Comparison of ENCODE assay signal across 10 mouse cellular contexts in genomic region chr4:131243744-131244387, GRCm38 (mm10).
A peak's percentile ranks its signal among the peaks of the same experiment; 100 is the strongest.
DNase-seq lines count a peak whose midpoint lies in the region; ATAC-seq and TF ChIP-seq lines count a peak whose summit lies in the region.
"Had no signal": no experiment of that assay in that cellular context is flagged by ENCODE, and none has a peak within 500 bp of the region (broad histone marks: within the 10 kb centered on the region; RNA-seq: fewer than 3 reads in every experiment).

No protein-coding gene starts in this region.

- H3K36me3 ChIP-seq in heart, adult 2 months (ENCODE audit: control insufficient read depth, insufficient read depth, low read length) = no peaks in the 10 kb centered on the region
- no peaks in the 10 kb centered on the region for H3K36me3 ChIP-seq in hindbrain, embryonic 13.5 days
- H3K36me3 ChIP-seq in neural tube, embryonic 15.5 days = no peaks in the 10 kb centered on the region

- TF ChIP-seq EP300 in heart, adult 2 months (IDR thresholded peaks at IDR 0.05; ENCODE audit: insufficient read depth, low read depth, low read length) = peak; percentile 63; the same call in 1 of the 2 replicates

- no peak overlapping the region; the same call in 1 of the 2 replicates for H3K4me2 ChIP-seq in hindbrain, embryonic 13.5 days
- no peak overlapping the region for H3K4me2 ChIP-seq in neural tube, embryonic 15.5 days

- H3K4me1 ChIP-seq in heart, adult 2 months (ENCODE audit: control insufficient read depth, insufficient read depth, low read length) = peaks cover 8% of the 10 kb centered on the region
- H3K4me1 ChIP-seq in hindbrain, embryonic 13.5 days (replicated peaks) = peaks cover 27% of the 10 kb centered on the region
- H3K4me1 ChIP-seq in neural tube, embryonic 15.5 days = peaks cover 19% of the 10 kb centered on the region

- H3K27ac ChIP-seq in heart, adult 2 months = peak overlapping the region; percentile 62
- peak overlapping the region; percentile 85 for H3K27ac ChIP-seq in hindbrain, embryonic 13.5 days
- H3K27ac ChIP-seq in neural tube, embryonic 15.5 days (replicated peaks) = peak overlapping the region; percentile 79
- H3K27ac ChIP-seq: liver, embryonic 14.5 days had no signal

- no peak for TF ChIP-seq CTCF in heart, adult 2 months (IDR thresholded peaks at IDR 0.05)

- no peaks in the 10 kb centered on the region for H3K79me2 ChIP-seq in heart, adult 2 months (replicated peaks; ENCODE audit: control insufficient read depth, insufficient read depth, low read length)

- no peak overlapping the region for H3K9ac ChIP-seq in heart, adult 2 months (ENCODE audit: low read depth, low read length)
- H3K9ac ChIP-seq in hindbrain, embryonic 13.5 days = no peak overlapping the region
- H3K9ac ChIP-seq in neural tube, embryonic 15.5 days (replicated peaks) = no peak overlapping the region; the same call in 1 of the 2 replicates
- H3K9ac ChIP-seq: liver, embryonic 14.5 days had no signal

- peak; percentile 28 for DNase-seq in layer of hippocampus, adult 9-11 months
- DNase-seq in layer of hippocampus, adult 9-10 months (ENCODE audit: low spot score) = no peak
- DNase-seq in heart, adult 2 months = peak; percentile 46 to 65
- no peak for DNase-seq in urinary bladder, postnatal 4 days (ENCODE audit: low spot score in 2 of 2)
- no peak for DNase-seq in T-cell, adult 2 months (ENCODE audit: low spot score)
- no peak for DNase-seq in gastrocnemius, postnatal 14 days
- DNase-seq: kidney, postnatal 14 days had no signal

- intact Hi-C loops in heart, adult 2 months (cut with DNase I) = no loop called here
- intact Hi-C loops in gastrocnemius, postnatal 14 days (cut with DNase I; ENCODE audit: low total_unique reads) = no loop called here

- 11% methylated on average over 9 of the region's 9 CpGs for WGBS in heart, adult 2 months
- WGBS in hindbrain, embryonic 13.5 days = 13% methylated on average over 9 of the region's 9 CpGs
- WGBS in neural tube, embryonic 15.5 days = 18% methylated on average over 9 of the region's 9 CpGs

- H3K4me3 ChIP-seq in heart, adult 2 months = no peak overlapping the region
- no peak overlapping the region for H3K4me3 ChIP-seq in hindbrain, embryonic 13.5 days
- H3K4me3 ChIP-seq in neural tube, embryonic 15.5 days (replicated peaks) = no peak overlapping the region

- H3K9me3 ChIP-seq in hindbrain, embryonic 13.5 days = no peaks in the 10 kb centered on the region
- no peaks in the 10 kb centered on the region for H3K9me3 ChIP-seq in neural tube, embryonic 15.5 days (replicated peaks)

- H3K27me3 ChIP-seq in heart, adult 2 months (ENCODE audit: control insufficient read depth, insufficient read depth, low read length) = no peaks in the 10 kb centered on the region
- peaks cover 22% of the 10 kb centered on the region for H3K27me3 ChIP-seq in hindbrain, embryonic 13.5 days
- H3K27me3 ChIP-seq in neural tube, embryonic 15.5 days (replicated peaks) = peaks cover 12% of the 10 kb centered on the region

- ATAC-seq in hindbrain, embryonic 13.5 days (ENCODE audit: low FRiP score) = peak; percentile 71
- peak; percentile 70; the same call in 1 of the 2 replicates for ATAC-seq in neural tube, embryonic 15.5 days (ENCODE audit: low FRiP score)

- no peak for TF ChIP-seq POLR2A in heart, adult 2 months (IDR thresholded peaks at IDR 0.05; ENCODE audit: insufficient read depth, low read depth, low read length)

Comparison
In these comparisons a context has a peak if more than half of its experiments do, and no peak if none do; other contexts are left out.
1. DNase-seq: peak in layer of hippocampus, adult 9-11 months (single experiment) and heart, adult 2 months (2 of 2); none in layer of hippocampus, adult 9-10 months (single experiment), urinary bladder, postnatal 4 days (0 of 2), T-cell, adult 2 months (single experiment) and gastrocnemius, postnatal 14 days (single experiment).
2. Peak in every context shown above with its lines, with median percentiles within 50 percentile points of each other: H3K27ac ChIP-seq.